Mouse (Mus musculus) CH12.LX (cell line): ENCODE measurements around the gene Tmem63b. TPM values are rescaled to one million over a fixed set of nuclear protein-coding genes. Genes with fewer than 3 reads are reported as not detected.

Source experiments
- DNase-seq: peaks from one replicate; pipeline ENCODE4 v3.0.0-alpha.2; 2013; ENCODE audit errors: extremely low read depth
- H3K27ac ChIP-seq: 2 replicates; pipeline ENCODE4 v1.5.1; 2012; ENCODE audit warnings: low read depth, mild to moderate bottlenecking, control low read depth, moderate library complexity; ENCODE audit not compliant: insufficient read depth
- H3K27me3 ChIP-seq: replicated peaks from 2 replicates; pipeline ENCODE3; 2012; ENCODE audit warnings: inconsistent platforms
- H3K36me3 ChIP-seq, 2 experiments: replicated peaks in 1 of 2; 2 replicates each; pipeline versions ENCODE3 to v1.6.1; 2012; ENCODE audit warnings: inconsistent platforms in 1 of 2, low read length in 1 of 2, mild to moderate bottlenecking in 1 of 2, mixed read lengths in 1 of 2, moderate library complexity in 1 of 2; ENCODE audit not compliant: control insufficient read depth in 1 of 2, insufficient read depth in 1 of 2
- H3K4me1 ChIP-seq, 2 experiments: 2 replicates each; pipeline ENCODE4 v1.6.1; 2012; ENCODE audit warnings: inconsistent platforms in 1 of 2, moderate library complexity in 1 of 2; ENCODE audit not compliant: insufficient read depth in 2 of 2, control insufficient read depth in 1 of 2
- H3K4me2 ChIP-seq: 2 replicates; pipeline ENCODE4 v1.6.1; 2012; ENCODE audit warnings: low read depth, mild to moderate bottlenecking, control low read depth; ENCODE audit not compliant: poor library complexity, insufficient read depth, severe bottlenecking
- H3K4me3 ChIP-seq, 3 experiments: fragments of 150-350 bp in 1 of 3; sonication (generic) in 1 of 3; replicated peaks in 1 of 3; 2 replicates each; pipeline versions ENCODE3 to v1.5.1; 2011 to 2012; ENCODE audit warnings: low read depth in 2 of 3, low read length in 2 of 3, mild to moderate bottlenecking in 2 of 3, moderate library complexity in 2 of 3, control low read depth in 1 of 3, improper control_type of control experiment in 1 of 3, inconsistent platforms in 1 of 3, mixed read lengths in 1 of 3; ENCODE audit not compliant: poor library complexity in 1 of 3
- H3K79me2 ChIP-seq: replicated peaks from 2 replicates; pipeline ENCODE4 v1.6.1; 2012; ENCODE audit warnings: mild to moderate bottlenecking, moderate library complexity; ENCODE audit not compliant: control insufficient read depth, poor library complexity, insufficient read depth, severe bottlenecking; ENCODE audit errors: extremely low read depth
- H3K9ac ChIP-seq: 2 replicates; pipeline ENCODE4 v1.6.1; 2012; ENCODE audit warnings: low read depth, mild to moderate bottlenecking, control low read depth, moderate library complexity; ENCODE audit not compliant: insufficient read depth
- H3K9me3 ChIP-seq: replicated peaks from 2 replicates; pipeline ENCODE3; 2012; ENCODE audit warnings: low read length, inconsistent platforms, mixed read lengths
- BHLHE40 ChIP-seq: IDR thresholded peaks from 2 replicates; pipeline ENCODE4 v1.6.1; 2011; ENCODE audit warnings: mild to moderate bottlenecking, low read depth, low read length, improper control_type of control experiment
- CHD1 ChIP-seq: IDR thresholded peaks from 2 replicates; pipeline ENCODE4 v1.6.1; 2012; ENCODE audit warnings: low read depth, low read length, improper control_type of control experiment, inconsistent platforms
- CHD2 ChIP-seq: IDR thresholded peaks from 2 replicates; pipeline ENCODE4 v1.6.1; 2011; ENCODE audit warnings: low read length, improper control_type of control experiment
- EP300 ChIP-seq: IDR thresholded peaks from 2 replicates; pipeline ENCODE4 v1.6.1; 2011; ENCODE audit warnings: low read length, improper control_type of control experiment
- ETS1 ChIP-seq: conservative IDR thresholded peaks from 2 replicates; pipeline ENCODE4 v1.6.1; 2012; ENCODE audit warnings: low read depth, mild to moderate bottlenecking, inconsistent platforms, low read length, improper control_type of control experiment, moderate library complexity
- JUN ChIP-seq: IDR thresholded peaks from 2 replicates; pipeline ENCODE4 v1.6.1; 2011; ENCODE audit warnings: low read depth, mild to moderate bottlenecking, low read length, improper control_type of control experiment, moderate library complexity; ENCODE audit not compliant: insufficient read depth
- KAT2A ChIP-seq: IDR thresholded peaks from 2 replicates; pipeline ENCODE4 v1.6.1; 2012; ENCODE audit warnings: low read length, improper control_type of control experiment, inconsistent platforms; ENCODE audit not compliant: insufficient replicate concordance
- MAFK ChIP-seq: IDR thresholded peaks from 2 replicates; pipeline ENCODE4 v1.6.1; 2011; ENCODE audit warnings: low read length, improper control_type of control experiment; ENCODE audit not compliant: insufficient replicate concordance
- MEF2A ChIP-seq: IDR thresholded peaks from 2 replicates; pipeline ENCODE4 v1.6.1; 2014; ENCODE audit warnings: low read depth, mild to moderate bottlenecking, inconsistent platforms, low read length, improper control_type of control experiment, borderline replicate concordance
- MXI1 ChIP-seq: IDR thresholded peaks from 2 replicates; pipeline ENCODE4 v1.6.1; 2011; ENCODE audit warnings: mild to moderate bottlenecking, low read depth, low read length, improper control_type of control experiment
- MYC ChIP-seq: IDR thresholded peaks from 2 replicates; pipeline ENCODE4 v1.6.1; 2011; ENCODE audit warnings: low read depth, mild to moderate bottlenecking, improper control_type of control experiment, low read length
- POLR2A ChIP-seq: IDR thresholded peaks from 2 replicates; pipeline ENCODE4 v1.6.1; 2011; ENCODE audit warnings: low read depth, mild to moderate bottlenecking, improper control_type of control experiment, low read length
- POLR2AphosphoS2 ChIP-seq: IDR thresholded peaks from 2 replicates; pipeline ENCODE4 v1.6.1; 2011; ENCODE audit warnings: low read depth, low read length, improper control_type of control experiment
- RCOR1 ChIP-seq: conservative IDR thresholded peaks from 2 replicates; pipeline ENCODE4 v1.6.1; 2012; ENCODE audit warnings: low read depth, mild to moderate bottlenecking, inconsistent platforms, low read length, improper control_type of control experiment
- TBP ChIP-seq: conservative IDR thresholded peaks from 2 replicates; pipeline ENCODE4 v1.6.1; 2011; ENCODE audit warnings: low read depth, low read length, improper control_type of control experiment
- TCF12 ChIP-seq: IDR thresholded peaks from 2 replicates; pipeline ENCODE4 v1.6.1; 2014; ENCODE audit warnings: low read depth, mild to moderate bottlenecking, inconsistent platforms, low read length, improper control_type of control experiment
- USF1 ChIP-seq: IDR thresholded peaks from 2 replicates; pipeline ENCODE4 v1.6.1; 2014; ENCODE audit warnings: low read depth, mild to moderate bottlenecking, inconsistent platforms, low read length, improper control_type of control experiment
- ZC3H11A ChIP-seq: IDR thresholded peaks from 2 replicates; pipeline ENCODE4 v1.6.1; 2012; ENCODE audit warnings: low read depth, mild to moderate bottlenecking, inconsistent platforms, low read length, improper control_type of control experiment
- ZKSCAN1 ChIP-seq: IDR thresholded peaks from 2 replicates; pipeline ENCODE4 v1.6.1; 2012; ENCODE audit warnings: low read depth, inconsistent platforms, low read length, improper control_type of control experiment, borderline replicate concordance
- ZMIZ1 ChIP-seq: IDR thresholded peaks from 2 replicates; pipeline ENCODE4 v1.6.1; 2012; ENCODE audit warnings: low read depth, mild to moderate bottlenecking, inconsistent platforms, low read length, improper control_type of control experiment
- ZNF384 ChIP-seq: IDR thresholded peaks from 2 replicates; pipeline ENCODE4 v1.6.1; 2012; ENCODE audit warnings: low read depth, low read length, improper control_type of control experiment, inconsistent platforms
- dilution Hi-C: fragments of 300-500 bp; cut with MboI; formaldehyde crosslinking; loops from 2 replicates; pipeline ENCODE4 v1.14.3; 2020; ENCODE audit warnings: low sequenced_read_pairs; ENCODE audit not compliant: extremely low pct_unique_long_range_greater_than_20kb, extremely low pct_ligation_motif_present
- in situ Hi-C: fragments of 300-500 bp; cut with MboI; formaldehyde crosslinking; loops from 3 replicates; pipeline ENCODE4 v1.14.3; 2019; ENCODE audit warnings: low sequenced_read_pairs, low pct_ligation_motif_present, low pct_unique_long_range_greater_than_20kb, mixed read lengths
- polyA plus RNA-seq: library from polyadenylated mRNA; unstranded; fragments of >175 nt; gene quantifications from 2 replicates; pipeline ENCODE4 v1.2.1, GENCODE M21; 2012; ENCODE audit warnings: low read depth; ENCODE audit not compliant: insufficient read length
- total RNA-seq, 2 experiments: library from RNA; depleted of rRNA; stranded (reverse); fragments of 300-350 nt in 1 of 2; fragments of >200 nt in 1 of 2; gene quantifications; 2 replicates each; pipeline ENCODE4 v1.2.3; 2012 to 2014

The Tmem63b gene
- total and polyA plus RNA-seq, 3 experiments = 3.5 to 10.3 (median 6.3) TPM

GRCm38 (mm10) chr17:45699039-45699740 lies 12.5 kb upstream of the Tmem63b start:
- no peak overlapping the region for H3K27ac ChIP-seq
- no peaks in the 10 kb centered on the region for H3K9me3 ChIP-seq
- no peak for DNase-seq
- peaks cover 9 to 36% of the 10 kb centered on the region in 2 experiments for H3K36me3 ChIP-seq
- no peak overlapping the region for H3K4me3 ChIP-seq
- no peaks in the 10 kb centered on the region for H3K27me3 ChIP-seq
- H3K9ac ChIP-seq = no peak overlapping the region
- dilution Hi-C loops = no loop called here
- no peak for TF ChIP-seq ZMIZ1
- no peak for TF ChIP-seq POLR2AphosphoS2
- TF ChIP-seq KAT2A = no peak
- TF ChIP-seq ZNF384 = no peak
- TF ChIP-seq TBP = no peak
- TF ChIP-seq MEF2A = no peak
- TF ChIP-seq RCOR1 = no peak
- no peak for TF ChIP-seq USF1
- peaks cover 15 to 36% of the 10 kb centered on the region in 2 experiments for H3K4me1 ChIP-seq
- no peaks in the 10 kb centered on the region for H3K79me2 ChIP-seq
- no peak overlapping the region for H3K4me2 ChIP-seq
- in situ Hi-C loops = no loop called here

GRCm38 (mm10) chr17:45698368-45698767 lies 11.7 kb upstream of the Tmem63b start:
- DNase-seq = no peak
- Histone ChIP-seq H3K4me2 (no peak overlapping the region), H3K79me2 (no peaks in the 10 kb centered on the region), H3K27me3 (no peaks in the 10 kb centered on the region), H3K36me3 (peaks cover 9 to 36% of the 10 kb centered on the region in 2 experiments), H3K4me3 (no peak overlapping the region), H3K9me3 (no peaks in the 10 kb centered on the region), H3K27ac (no peak overlapping the region), H3K9ac (no peak overlapping the region), H3K4me1 (peaks cover 13 to 37% of the 10 kb centered on the region in 2 experiments)
- in situ Hi-C loops = no loop called here
- dilution Hi-C loops = no loop called here
- TF ChIP-seq ETS1 (no peak), POLR2A (no peak), EP300 (no peak), TCF12 (no peak), MXI1 (no peak), MAFK (no peak), CHD2 (no peak), MYC (no peak), CHD1 (no peak), ZKSCAN1 (no peak), BHLHE40 (no peak), ZC3H11A (no peak), JUN (no peak), ZNF384 (no peak)
